Mouse (Mus musculus): ENCODE measurements at regions not wholly inside any gene's neighbourhood (a gene's known extent, or its start where the extent isn't known, plus 50 kb on each side); places are given as distances from the start of the nearest gene placed in this dataset.

DNA sequence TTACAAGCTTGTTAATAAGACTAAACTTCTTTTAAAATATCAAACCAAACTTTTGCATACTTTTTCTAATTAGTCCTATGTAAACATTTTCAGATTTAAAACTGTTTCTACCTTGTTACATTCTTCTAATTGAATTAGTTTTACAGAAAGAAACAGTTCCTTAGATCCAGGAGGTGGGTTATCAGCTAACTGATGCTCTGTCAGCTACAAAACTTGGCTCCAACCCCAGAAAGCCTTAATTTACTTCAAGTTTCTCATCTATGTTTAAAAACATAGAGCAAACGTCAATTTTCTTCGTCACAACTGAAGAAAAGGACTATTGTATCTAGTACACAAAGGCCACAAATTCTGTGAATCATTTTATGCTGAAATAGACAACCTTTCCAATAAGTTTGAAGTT, 110.4 kb upstream of the Pclo start:
- no peak for TF ChIP-seq POLR2A (IDR thresholded peaks at IDR 0.05; ENCODE audit: extremely low read depth, insufficient read depth, low read length)
- TF ChIP-seq CTCF (IDR thresholded peaks at IDR 0.05; ENCODE audit: extremely low read depth, insufficient read depth, low read length) = no peak

All from cortical plate, adult 2 months (tissue).